Mouse (Mus musculus) left cerebral cortex, adult 8-10 months (tissue): ENCODE results near the gene Tm9sf2. TPM values are rescaled to one million over a fixed set of nuclear protein-coding genes. Genes with fewer than 3 reads are reported as not detected.

Source experiments
- DNase-seq, 2 experiments: peaks; one replicate each; pipeline ENCODE4 v3.0.0; 2022; ENCODE audit warnings: low spot score in 2 of 2
- total RNA-seq, 4 experiments: library from RNA; stranded (reverse); gene quantifications; 2 replicates each; pipeline ENCODE4 v1.2.4; 2022

The Tm9sf2 gene
- total RNA-seq, 4 experiments from 2014 or later = 104 to 118 (median 107) TPM

GRCm38 (mm10) chr14:122171031-122171430 is 64.2 kb downstream of the Tm9sf2 start:
- no peak for DNase-seq

- DNase-seq = no peak
Observed at GRCm38 (mm10) chr14:122176263-122176798, 69.5 kb downstream of the Tm9sf2 start.

- no peak for DNase-seq
Observed at GRCm38 (mm10) chr14:122179262-122179661, 72.4 kb downstream of the Tm9sf2 start.

GRCm38 (mm10) chr14:122181078-122181814 is 74.4 kb downstream of the Tm9sf2 start, which contains the start of gene Clybl:
TSS of gene Clybl (plus strand) at chr14:122181704.
- DNase-seq = peak; percentile 87 to 88

- DNase-seq = no peak
Observed at GRCm38 (mm10) chr14:122181815-122182157, 74.9 kb downstream of the Tm9sf2 start.

GRCm38 (mm10) chr14:122182220-122182619 is 75.4 kb downstream of the Tm9sf2 start:
- no peak for DNase-seq

- DNase-seq = no peak
Observed at GRCm38 (mm10) chr14:122183974-122184373, 77.1 kb downstream of the Tm9sf2 start.

GRCm38 (mm10) chr14:122188250-122188649 is 81.4 kb downstream of the Tm9sf2 start:
- DNase-seq = no peak

- no peak for DNase-seq
Observed at GRCm38 (mm10) chr14:122189901-122190300, 83.1 kb downstream of the Tm9sf2 start.

GRCm38 (mm10) chr14:122190527-122190926 is 83.7 kb downstream of the Tm9sf2 start:
- no peak for DNase-seq

- DNase-seq = peak in 1 of 2 experiments; percentile 20
Observed at GRCm38 (mm10) chr14:122190941-122191510, 84.2 kb downstream of the Tm9sf2 start.

GRCm38 (mm10) chr14:122194630-122195029 is 87.8 kb downstream of the Tm9sf2 start:
- DNase-seq = no peak

- no peak for DNase-seq
Observed at GRCm38 (mm10) chr14:122196851-122197250, 90.0 kb downstream of the Tm9sf2 start.

GRCm38 (mm10) chr14:122200247-122200885 is 93.5 kb downstream of the Tm9sf2 start:
- DNase-seq = no peak

- no peak for DNase-seq
Observed at GRCm38 (mm10) chr14:122209177-122209576, 102.3 kb downstream of the Tm9sf2 start.

Other genes starting within 250 kb of the Tm9sf2 start
- gene Ubac2, start 228.4 kb upstream of the Tm9sf2 start, total RNA-seq = 10 to 100 TPM; 32.5 to 38.1 (median 34.9) TPM
- not detected for gene Gpr18, start 191.3 kb upstream of the Tm9sf2 start, total RNA-seq
- gene Gpr183, start 141.8 kb upstream of the Tm9sf2 start, total RNA-seq = 1 to 10 TPM in 2 of 4 experiments, under 1 TPM in 2; 0.44 to 2.6 (median 1.2) TPM
- under 1 TPM in 1 of 4 experiments, not detected in 3; 0.44 TPM for gene Timm8a2, start 72.4 kb upstream of the Tm9sf2 start, total RNA-seq
- gene Clybl, start 74.7 kb downstream of the Tm9sf2 start, total RNA-seq = 10 to 100 TPM; 25.2 to 32.9 (median 27.3) TPM